Mouse (Mus musculus) frontal cortex, adult (tissue): Measurements from ENCODE around the gene 1700025G04Rik.

Experiments
- ATAC-seq: cut with Nextera tagmentation; 2 replicates; pipeline ENCODE4 v1.9.2; 2017; ENCODE audit warnings: mild to moderate bottlenecking, moderate library complexity, mixed read lengths; ENCODE audit not compliant: low TSS enrichment

Gene 1700025G04Rik

DNA sequence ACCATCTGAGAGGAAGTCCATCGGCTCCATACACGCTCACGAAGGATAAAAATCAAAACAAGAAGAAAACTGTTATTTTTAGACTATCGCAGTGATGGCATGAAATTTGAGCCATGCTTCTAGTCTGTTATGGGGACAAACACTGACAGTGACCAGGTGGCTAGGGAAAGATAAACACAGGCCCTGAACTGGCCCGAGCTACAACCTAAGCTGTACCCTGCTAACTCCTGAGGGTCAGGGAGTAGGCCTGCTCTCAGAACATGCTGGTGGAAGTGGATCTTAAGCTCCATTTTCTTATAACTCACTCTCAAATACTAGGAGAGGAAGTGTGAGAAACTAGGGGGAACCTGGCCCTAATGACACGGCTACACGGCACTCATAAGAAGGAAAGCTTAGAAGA, 126.7 kb downstream of the 1700025G04Rik start:
- ATAC-seq, result no peak

DNA sequence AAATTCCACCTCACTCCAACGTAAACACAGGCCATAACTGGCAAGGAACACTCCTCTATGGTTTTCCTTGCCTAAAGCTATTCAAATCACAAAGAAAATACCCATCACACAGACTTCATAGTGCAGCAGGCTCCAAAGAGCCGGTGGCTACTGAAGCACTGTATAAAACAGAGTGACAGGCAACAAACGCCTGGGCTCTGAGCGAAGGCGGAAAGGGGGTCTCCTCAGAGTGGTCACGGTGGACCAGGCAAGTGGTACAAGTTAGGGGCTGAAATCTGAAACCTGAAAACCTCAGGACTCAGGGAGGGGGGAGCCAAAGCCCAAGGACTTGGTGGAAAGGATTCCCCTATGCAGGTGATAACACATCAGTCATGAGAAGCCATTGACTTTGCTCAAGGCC, 127.8 kb downstream of the 1700025G04Rik start:
- no peak for ATAC-seq

GRCm38 (mm10) chr1:151961204-151961603, 128.7 kb downstream of the 1700025G04Rik start:
- ATAC-seq, result no peak

GRCm38 (mm10) chr1:151959010-151959409, 130.9 kb downstream of the 1700025G04Rik start:
- ATAC-seq, result peak; percentile 29; the same call in 1 of the 2 replicates

- no peak for ATAC-seq
These were observed 131.5 kb downstream of the 1700025G04Rik start for GRCm38 (mm10) chr1:151958442-151958841.

DNA sequence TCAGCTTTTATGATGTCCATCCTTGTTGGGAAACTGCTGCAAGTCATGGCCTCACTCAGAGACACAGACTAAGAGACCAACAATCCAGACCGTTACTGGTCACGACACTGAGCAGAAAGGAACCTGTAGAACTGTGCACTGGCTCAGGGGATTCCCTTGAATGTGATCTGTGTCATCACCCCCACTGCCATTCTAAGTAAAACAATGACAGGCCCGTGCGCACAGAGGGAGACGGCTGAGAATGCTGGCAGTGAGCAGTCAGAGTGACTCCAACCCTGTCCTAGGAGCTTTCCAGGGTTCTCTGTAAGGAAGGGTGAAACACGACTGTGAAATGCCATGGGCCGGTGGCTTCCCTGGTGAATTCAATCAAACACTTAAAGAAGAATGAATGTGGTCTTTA, 132.3 kb downstream of the 1700025G04Rik start:
- ATAC-seq, result no peak

GRCm38 (mm10) chr1:151955866-151956265, 134.1 kb downstream of the 1700025G04Rik start:
- no peak for ATAC-seq

GRCm38 (mm10) chr1:151953563-151953962, 136.4 kb downstream of the 1700025G04Rik start:
- peak; percentile 76 for ATAC-seq

- ATAC-seq, result peak; percentile 35; the same call in 1 of the 2 replicates
These were observed 141.9 kb downstream of the 1700025G04Rik start for GRCm38 (mm10) chr1:151948065-151948464.

- peak; percentile 45 for ATAC-seq
These were observed 142.4 kb downstream of the 1700025G04Rik start for GRCm38 (mm10) chr1:151947571-151947970.

- ATAC-seq, result peak; percentile 41; the same call in 1 of the 2 replicates
These were observed 145.3 kb downstream of the 1700025G04Rik start for GRCm38 (mm10) chr1:151944457-151945223.

- ATAC-seq, result 0 out of 2 replicates have a peak, but pooled peaks have one; percentile 14
These were observed 146.2 kb downstream of the 1700025G04Rik start for GRCm38 (mm10) chr1:151943681-151944237.

DNA sequence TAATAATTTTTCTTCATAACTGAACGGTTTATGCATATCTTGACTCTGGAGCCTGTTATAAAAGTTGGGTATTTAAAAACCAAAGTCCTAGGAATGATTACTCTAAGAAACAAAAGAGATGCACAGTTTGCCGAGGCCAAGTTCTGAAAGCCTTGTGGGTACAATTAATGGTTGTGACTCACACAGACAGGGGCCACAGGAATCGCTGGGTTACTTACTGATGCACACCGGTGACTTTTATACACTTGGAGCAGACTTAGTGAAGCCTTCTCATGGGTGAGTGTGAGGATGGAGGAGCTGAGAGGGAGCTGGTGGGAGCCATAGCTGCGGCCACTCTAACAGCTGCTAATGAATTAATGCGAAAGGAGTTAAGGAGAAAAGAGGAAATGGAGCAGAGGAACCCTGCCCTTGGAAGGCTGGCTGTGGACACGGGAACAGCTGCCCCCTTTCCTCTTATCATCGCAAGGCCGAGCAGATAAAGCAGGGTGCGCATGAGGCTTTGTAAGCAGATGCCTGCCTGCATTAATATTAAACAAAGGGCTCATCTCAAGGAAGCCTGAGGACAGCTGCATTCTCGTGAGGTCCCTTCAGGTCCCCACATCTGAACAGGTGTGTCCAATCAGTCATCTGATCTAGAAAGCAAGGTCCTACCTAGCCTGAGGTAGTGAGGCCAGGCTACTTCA, 146.8 kb downstream of the 1700025G04Rik start:
- ATAC-seq, result no peak

GRCm38 (mm10) chr1:151939987-151940386, 149.9 kb downstream of the 1700025G04Rik start:
- no peak for ATAC-seq

GRCm38 (mm10) chr1:151939510-151939909, 150.4 kb downstream of the 1700025G04Rik start:
- ATAC-seq, result no peak

DNA sequence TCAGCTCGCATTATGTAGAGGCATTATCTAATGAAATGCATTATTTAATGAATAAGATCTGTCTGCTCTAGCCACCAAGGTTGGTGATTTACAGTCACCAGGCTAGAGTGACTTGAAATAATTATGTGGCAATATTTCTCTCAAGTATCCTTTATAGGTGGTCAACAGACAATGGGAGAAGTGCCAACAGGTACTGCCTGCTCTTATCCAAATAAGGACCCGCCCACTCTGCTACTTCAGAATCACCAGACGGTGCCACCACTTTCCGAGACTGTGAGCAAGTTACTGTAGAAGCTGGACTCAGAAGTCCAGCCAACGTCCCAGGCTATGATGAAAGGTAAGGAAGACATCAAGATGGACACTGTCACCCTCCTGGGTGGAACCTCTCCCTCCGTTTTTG, 156.3 kb downstream of the 1700025G04Rik start:
- no peak for ATAC-seq

DNA sequence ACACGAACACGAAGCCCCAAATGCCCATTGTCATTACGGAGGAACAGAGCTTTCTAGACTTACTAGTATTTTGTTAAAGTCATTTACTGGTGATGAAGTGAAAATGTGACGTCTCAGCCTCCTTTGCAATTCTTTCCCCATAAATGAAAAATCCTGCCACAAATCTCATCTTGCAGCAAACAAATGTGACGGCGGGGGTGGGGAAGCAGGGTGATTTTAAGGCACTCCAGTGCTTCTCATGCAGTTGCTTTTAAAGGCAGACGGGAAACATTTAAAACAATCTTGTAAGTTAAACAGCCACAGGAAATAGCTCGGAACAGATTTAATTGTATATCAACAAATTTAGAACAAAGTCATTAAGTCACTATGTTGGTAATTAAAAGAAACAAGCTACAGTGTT, 163.1 kb downstream of the 1700025G04Rik start:
- ATAC-seq, result no peak

DNA sequence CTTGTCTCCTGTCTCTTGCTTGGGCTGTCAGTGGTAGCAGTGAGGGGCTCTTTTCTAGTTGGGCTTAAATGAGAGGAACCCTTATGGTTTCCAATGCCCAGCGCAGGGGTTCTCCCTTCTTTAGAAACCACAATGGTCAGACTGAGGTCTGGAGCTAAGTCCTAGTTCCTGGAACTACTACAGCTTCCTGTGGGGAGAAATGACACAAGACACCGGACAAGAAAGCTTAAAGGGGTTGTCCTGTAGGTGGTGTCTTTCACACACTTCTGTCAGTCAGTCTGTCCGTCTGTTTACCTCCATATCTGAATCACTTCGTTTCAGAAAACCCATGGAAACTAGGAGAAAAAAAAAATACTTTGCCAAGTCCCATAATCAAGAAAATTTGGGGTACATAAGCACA, 163.8 kb downstream of the 1700025G04Rik start:
- ATAC-seq, result no peak

- ATAC-seq, result peak; percentile 69
These were observed 164.2 kb downstream of the 1700025G04Rik start for GRCm38 (mm10) chr1:151925738-151926137.

GRCm38 (mm10) chr1:151918806-151919357, 171.0 kb downstream of the 1700025G04Rik start:
- ATAC-seq, result no peak

GRCm38 (mm10) chr1:151917736-151918135, 172.2 kb downstream of the 1700025G04Rik start:
- ATAC-seq, result no peak

DNA sequence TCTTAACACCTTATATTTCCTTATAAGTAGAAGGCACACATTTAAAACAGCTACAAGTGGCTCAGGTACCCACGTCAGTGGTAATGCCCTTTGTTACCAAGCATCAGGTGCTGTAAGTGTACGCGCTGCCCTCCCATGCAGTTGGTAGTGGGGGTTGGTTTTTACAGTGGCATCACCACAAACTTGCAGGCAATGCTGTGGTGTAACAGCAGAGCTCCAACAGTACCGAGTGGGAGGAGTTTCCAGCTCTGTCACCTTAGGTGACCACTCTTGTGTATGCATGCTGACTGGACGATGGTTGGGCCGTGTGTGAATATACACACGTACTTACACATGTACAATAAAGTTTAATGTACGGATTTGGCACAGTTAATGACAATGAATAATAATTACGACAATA, 175.4 kb downstream of the 1700025G04Rik start:
- ATAC-seq, result no peak
